Comparison of ENCODE assay signal across 26 mouse cellular contexts in the genomic region with DNA sequence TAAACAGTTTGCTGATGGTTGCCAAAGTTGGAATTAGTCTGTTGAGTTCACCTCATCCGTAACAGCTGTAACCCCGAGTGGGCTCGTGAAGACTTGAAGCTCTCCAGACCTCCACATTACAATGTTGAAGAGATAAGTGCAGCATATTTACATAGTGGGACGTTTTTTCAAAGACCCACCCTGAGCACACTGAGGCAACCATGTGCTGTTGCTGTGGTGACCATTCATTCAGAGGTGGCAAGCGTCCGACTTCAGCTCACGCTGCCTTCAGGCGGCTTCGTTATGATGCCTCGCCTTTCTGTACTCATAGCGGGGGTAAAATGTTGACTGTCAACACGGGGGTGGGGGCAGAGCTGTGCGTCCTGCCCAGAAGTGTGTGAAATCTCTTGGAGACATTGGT. TPM values are rescaled to one million over a fixed set of nuclear protein-coding genes. Genes with fewer than 3 reads are reported as not detected.
DNase-seq lines count a peak whose midpoint lies in the region; ATAC-seq lines count a peak whose summit lies in the region.
"Had no signal": no experiment of that assay in that cellular context is flagged by ENCODE, and none has a peak within 500 bp of the region (broad histone marks: within the 10 kb centered on the region; RNA-seq: fewer than 3 reads in every experiment).

No protein-coding gene starts in this region.

- H3K4me3 ChIP-seq in liver, embryonic 11.5 days (ENCODE audit: low read depth, low read length), result no peak overlapping the region
- H3K4me3 ChIP-seq in liver, embryonic 15.5 days (replicated peaks), result no peak overlapping the region
- H3K4me3 ChIP-seq in stomach, embryonic 16.5 days (replicated peaks; ENCODE audit: low read length), result no peak overlapping the region
- H3K4me3 ChIP-seq in forebrain, embryonic 12.5 days (replicated peaks), result no peak overlapping the region
- H3K4me3 ChIP-seq: embryonic facial prominence, embryonic 12.5 days; embryonic facial prominence, embryonic 15.5 days; forebrain, embryonic 13.5 days; heart, embryonic 12.5 days; heart, embryonic 15.5 days; hindbrain, embryonic 10.5 days had no signal

- no peak for DNase-seq in liver, embryonic 11.5 days (ENCODE audit: low spot score)
- DNase-seq in liver (no peak), ZHBTc4 (ENCODE audit: low read depth, low spot score) (peak; percentile 36)
- no peak for DNase-seq in lung, postnatal 4 days
- DNase-seq in urinary bladder, postnatal 25 days (ENCODE audit: low spot score), result no peak
- DNase-seq: cerebellum, adult 2 months; cerebellum, adult 9-11 months; cerebellum, postnatal 25 days; gastrocnemius, postnatal 10 days; gastrocnemius, postnatal 36 days; heart, postnatal 10 days; heart, postnatal 36 days had no signal

- 79% methylated on average over 13 of the region's 13 CpGs for WGBS in liver, embryonic 11.5 days
- 79% methylated on average over 13 of the region's 13 CpGs for WGBS in liver, embryonic 15.5 days (ENCODE audit: insufficient replicate concordance)
- 56% methylated on average over 13 of the region's 13 CpGs for WGBS in stomach, embryonic 16.5 days
- WGBS in forebrain, embryonic 12.5 days, result 81% methylated on average over 13 of the region's 13 CpGs

- no peaks in the 10 kb centered on the region for H3K27me3 ChIP-seq in liver, embryonic 11.5 days (replicated peaks; ENCODE audit: control insufficient read depth, insufficient read depth, low read length)
- no peaks in the 10 kb centered on the region for H3K27me3 ChIP-seq in liver, embryonic 15.5 days
- H3K27me3 ChIP-seq in stomach, embryonic 16.5 days (ENCODE audit: control insufficient read depth, insufficient read depth, low read length), result no peaks in the 10 kb centered on the region
- no peaks in the 10 kb centered on the region for H3K27me3 ChIP-seq in forebrain, embryonic 12.5 days
- H3K27me3 ChIP-seq: embryonic facial prominence, embryonic 12.5 days; embryonic facial prominence, embryonic 15.5 days; forebrain, embryonic 13.5 days; heart, embryonic 12.5 days; heart, embryonic 15.5 days had no signal

- no peak overlapping the region for H3K27ac ChIP-seq in liver, embryonic 11.5 days (ENCODE audit: low read depth, low read length)
- H3K27ac ChIP-seq in liver, embryonic 15.5 days (replicated peaks), result peak overlapping the region; percentile 93; the same call in 1 of the 2 replicates
- no peak overlapping the region for H3K27ac ChIP-seq in stomach, embryonic 16.5 days (ENCODE audit: low read length)
- no peak overlapping the region for H3K27ac ChIP-seq in forebrain, embryonic 12.5 days
- H3K27ac ChIP-seq: embryonic facial prominence, embryonic 12.5 days; embryonic facial prominence, embryonic 15.5 days; forebrain, embryonic 13.5 days; heart, embryonic 15.5 days; hindbrain, embryonic 10.5 days; hindbrain, embryonic 14.5 days; hindbrain, postnatal 0 days had no signal

- H3K4me1 ChIP-seq in liver, embryonic 11.5 days (replicated peaks; ENCODE audit: control insufficient read depth, insufficient read depth, low read length), result peaks cover 28% of the 10 kb centered on the region
- peaks cover 72% of the 10 kb centered on the region for H3K4me1 ChIP-seq in liver, embryonic 15.5 days (replicated peaks)
- H3K4me1 ChIP-seq in stomach, embryonic 16.5 days (ENCODE audit: control insufficient read depth, insufficient read depth, low read length), result peaks cover 7% of the 10 kb centered on the region
- peaks cover 7% of the 10 kb centered on the region for H3K4me1 ChIP-seq in forebrain, embryonic 12.5 days

- H3K9ac ChIP-seq in liver, embryonic 11.5 days (ENCODE audit: low read depth, low read length), result no peak overlapping the region
- no peak overlapping the region for H3K9ac ChIP-seq in liver, embryonic 15.5 days
- H3K9ac ChIP-seq in stomach, embryonic 16.5 days (ENCODE audit: low read length), result no peak overlapping the region
- no peak overlapping the region for H3K9ac ChIP-seq in forebrain, embryonic 12.5 days
- H3K9ac ChIP-seq: embryonic facial prominence, embryonic 12.5 days; embryonic facial prominence, embryonic 15.5 days; forebrain, embryonic 13.5 days; heart, embryonic 12.5 days; heart, embryonic 15.5 days; hindbrain, embryonic 14.5 days had no signal

- ATAC-seq in liver, embryonic 11.5 days (replicated peaks; ENCODE audit: low FRiP score), result no peak
- ATAC-seq in liver, embryonic 15.5 days (ENCODE audit: insufficient read depth), result no peak
- ATAC-seq in stomach, embryonic 16.5 days (ENCODE audit: insufficient read depth, low FRiP score), result peak; percentile 32; the same call in 1 of the 2 replicates
- ATAC-seq in forebrain, embryonic 12.5 days (ENCODE audit: low FRiP score), result no peak
- ATAC-seq: CD4-positive, CD25-positive, alpha-beta regulatory T cell, adult 4 months; forebrain, embryonic 13.5 days; forebrain, embryonic 16.5 days; hindbrain, postnatal 0 days had no signal

- peaks cover 37% of the 10 kb centered on the region for H3K36me3 ChIP-seq in liver, embryonic 11.5 days (ENCODE audit: control insufficient read depth, insufficient read depth, low read length)
- H3K36me3 ChIP-seq in liver, embryonic 15.5 days (replicated peaks), result peaks cover 69% of the 10 kb centered on the region
- H3K36me3 ChIP-seq in stomach, embryonic 16.5 days (ENCODE audit: control insufficient read depth, insufficient read depth, low read length), result peaks cover 3% of the 10 kb centered on the region
- H3K36me3 ChIP-seq in forebrain, embryonic 12.5 days (replicated peaks), result peaks cover 38% of the 10 kb centered on the region

- H3K9me3 ChIP-seq in liver, embryonic 11.5 days (ENCODE audit: control insufficient read depth, low read length), result no peaks in the 10 kb centered on the region
- no peaks in the 10 kb centered on the region for H3K9me3 ChIP-seq in liver, embryonic 15.5 days (replicated peaks)
- no peaks in the 10 kb centered on the region for H3K9me3 ChIP-seq in stomach, embryonic 16.5 days (replicated peaks; ENCODE audit: control insufficient read depth, low read length)
- H3K9me3 ChIP-seq in forebrain, embryonic 12.5 days, result no peaks in the 10 kb centered on the region
- H3K9me3 ChIP-seq: embryonic facial prominence, embryonic 12.5 days; embryonic facial prominence, embryonic 15.5 days; forebrain, embryonic 13.5 days; heart, embryonic 12.5 days; heart, embryonic 15.5 days; hindbrain, embryonic 10.5 days had no signal

- 0 out of 2 replicates have a peak overlapping the region, but pooled peaks have one; percentile 7 for H3K4me2 ChIP-seq in liver, embryonic 11.5 days
- peak overlapping the region; percentile 82; the same call in 1 of the 2 replicates for H3K4me2 ChIP-seq in liver, embryonic 15.5 days
- no peak overlapping the region for H3K4me2 ChIP-seq in stomach, embryonic 16.5 days (ENCODE audit: low read depth, low read length)
- H3K4me2 ChIP-seq in forebrain, embryonic 12.5 days, result no peak overlapping the region
- H3K4me2 ChIP-seq: embryonic facial prominence, embryonic 12.5 days; embryonic facial prominence, embryonic 15.5 days; forebrain, embryonic 13.5 days; heart, embryonic 12.5 days; heart, embryonic 15.5 days; hindbrain, embryonic 14.5 days had no signal

RNA-seq across cellular contexts. Expression of gene Tmem14c, which starts 6.0 kb away (rescaled TPM):
- polyA plus RNA-seq in liver, embryonic 11.5 days (2014; fragmentation: Nextera tagmentation; extraction: Ambion mirVana), result 954 and 957 TPM in 2 replicates
- 670 and 685 TPM in 2 replicates for polyA plus RNA-seq in liver, embryonic 15.5 days (2015; fragmentation: Nextera tagmentation; extraction: Ambion mirVana)
- 249 and 264 TPM in 2 replicates for polyA plus RNA-seq in stomach, embryonic 16.5 days (2015; fragmentation: Nextera tagmentation; extraction: Ambion mirVana)
- 133 and 143 TPM in 2 replicates for polyA plus RNA-seq in forebrain, embryonic 12.5 days (2016; fragmentation: Nextera tagmentation; extraction: Ambion mirVana)

RNA-seq across cellular contexts. Expression of gene Pak1ip1, which starts 21.3 kb away (rescaled TPM):
- 105 and 109 TPM in 2 replicates for polyA plus RNA-seq in liver, embryonic 11.5 days (2014; fragmentation: Nextera tagmentation; extraction: Ambion mirVana)
- polyA plus RNA-seq in liver, embryonic 15.5 days (2015; fragmentation: Nextera tagmentation; extraction: Ambion mirVana), result 53.5 and 56.0 TPM in 2 replicates
- polyA plus RNA-seq in stomach, embryonic 16.5 days (2015; fragmentation: Nextera tagmentation; extraction: Ambion mirVana), result 68.0 and 70.5 TPM in 2 replicates
- polyA plus RNA-seq in forebrain, embryonic 12.5 days (2016; fragmentation: Nextera tagmentation; extraction: Ambion mirVana), result 85.5 and 93.2 TPM in 2 replicates

RNA-seq across cellular contexts. Expression of gene Mak, which starts 57.4 kb away (rescaled TPM):
- polyA plus RNA-seq in liver, embryonic 11.5 days (2014; fragmentation: Nextera tagmentation; extraction: Ambion mirVana), result 0.34 and 0.56 TPM in 2 replicates
- polyA plus RNA-seq in liver, embryonic 15.5 days (2015; fragmentation: Nextera tagmentation; extraction: Ambion mirVana), result 0.10 and 0.31 TPM in 2 replicates
- polyA plus RNA-seq in stomach, embryonic 16.5 days (2015; fragmentation: Nextera tagmentation; extraction: Ambion mirVana), result 0.35 and 0.49 TPM in 2 replicates
- 0.78 and 0.91 TPM in 2 replicates for polyA plus RNA-seq in forebrain, embryonic 12.5 days (2016; fragmentation: Nextera tagmentation; extraction: Ambion mirVana)
- polyA plus RNA-seq: C2C12 had no signal

Comparison
In these comparisons a context has a peak if more than half of its experiments do, and no peak if none do; other contexts are left out.
1. H3K4me2 ChIP-seq: peak in liver, embryonic 11.5 days (single experiment) and liver, embryonic 15.5 days (single experiment); none in stomach, embryonic 16.5 days (single experiment) and forebrain, embryonic 12.5 days (single experiment).